Mouse (Mus musculus) myocyte (in vitro differentiated cells): ENCODE data around the gene Gtf2h2.

Experiments used
- CEBPB ChIP-seq: IDR thresholded peaks from 2 replicates; pipeline ENCODE4 v1.6.1; 2011; ENCODE audit warnings: mild to moderate bottlenecking, moderate library complexity; ENCODE audit not compliant: poor library complexity, insufficient read depth, severe bottlenecking
- MAX ChIP-seq: IDR thresholded peaks from one replicate; pipeline ENCODE4 v1.6.1; 2011; ENCODE audit warnings: low read depth, mild to moderate bottlenecking, control low read depth
- MYOD1 ChIP-seq, 3 experiments: IDR thresholded peaks; one replicate each; pipeline ENCODE4 v1.6.1; 2011; ENCODE audit warnings: control low read depth in 2 of 3, low read depth in 2 of 3, mild to moderate bottlenecking in 2 of 3, moderate library complexity in 1 of 3; ENCODE audit not compliant: insufficient read length in 2 of 3, control insufficient read depth in 1 of 3
- MYOG ChIP-seq, 3 experiments: IDR thresholded peaks; one replicate each; pipeline ENCODE4 v1.6.1; 2011; ENCODE audit warnings: control low read depth in 2 of 3, low read depth in 2 of 3, mild to moderate bottlenecking in 2 of 3; ENCODE audit not compliant: insufficient read length in 2 of 3, control insufficient read depth in 1 of 3, insufficient read depth in 1 of 3
- POLR2A ChIP-seq: IDR thresholded peaks from one replicate; pipeline ENCODE4 v1.6.1; 2011; ENCODE audit warnings: low read depth, mild to moderate bottlenecking, control low read depth, moderate library complexity; ENCODE audit not compliant: insufficient read length
- POLR2AphosphoS2 ChIP-seq: IDR thresholded peaks from one replicate; pipeline ENCODE4 v1.6.1; 2011; ENCODE audit warnings: low read depth, control low read depth; ENCODE audit not compliant: insufficient read length
- REST ChIP-seq: IDR thresholded peaks from one replicate; pipeline ENCODE4 v1.6.1; 2011; ENCODE audit warnings: mild to moderate bottlenecking, control low read depth, moderate library complexity; ENCODE audit not compliant: insufficient read depth, insufficient read length
- TCF12 ChIP-seq: IDR thresholded peaks from one replicate; pipeline ENCODE4 v1.6.1; 2011; ENCODE audit warnings: mild to moderate bottlenecking, control low read depth; ENCODE audit not compliant: poor library complexity, insufficient read depth, severe bottlenecking
- TCF3 ChIP-seq: IDR thresholded peaks from one replicate; pipeline ENCODE4 v1.6.1; 2011; ENCODE audit warnings: low read depth, control low read depth; ENCODE audit not compliant: insufficient read length

GRCm38 (mm10) chr13:100511860-100512364, 19.5 kb upstream of the Gtf2h2 start:
- no peak for TF ChIP-seq MYOG (IDR thresholded peaks at IDR 0.05; ENCODE audit: control insufficient read depth in 1 of 3, insufficient read depth in 1 of 3, insufficient read length in 2 of 3, low read depth in 2 of 3)
- no peak for TF ChIP-seq POLR2AphosphoS2
- no peak for TF ChIP-seq POLR2A
- no peak for TF ChIP-seq CEBPB
- no peak for TF ChIP-seq TCF3
- no peak for TF ChIP-seq TCF12
- no peak for TF ChIP-seq REST
- no peak for TF ChIP-seq MAX
- no peak for TF ChIP-seq MYOD1 (IDR thresholded peaks at IDR 0.05; ENCODE audit: control insufficient read depth in 1 of 3, insufficient read length in 2 of 3, low read depth in 2 of 3)
